Mouse (Mus musculus) testis, adult 2 months (tissue): ENCODE data around the gene Hist1h2be.
"Not testable (repeated sequence)": the region's sequence is repeated elsewhere in the genome, so short reads cannot be mapped to it uniquely, and the experiment has no call there.

Experiments
- CTCF ChIP-seq: fragments of 200-500 bp; IDR thresholded peaks from 2 replicates; pipeline ENCODE4 v1.5.1; 2012; ENCODE audit warnings: low read depth, mild to moderate bottlenecking, inconsistent platforms, low read length, moderate library complexity; ENCODE audit not compliant: control insufficient read depth, insufficient read depth, insufficient replicate concordance
- POLR2A ChIP-seq: fragments of 200-500 bp; IDR thresholded peaks from 2 replicates; pipeline ENCODE4 v1.6.1; 2012; ENCODE audit warnings: low read depth, mild to moderate bottlenecking, inconsistent platforms, low read length, moderate library complexity; ENCODE audit not compliant: control insufficient read depth

DNA sequence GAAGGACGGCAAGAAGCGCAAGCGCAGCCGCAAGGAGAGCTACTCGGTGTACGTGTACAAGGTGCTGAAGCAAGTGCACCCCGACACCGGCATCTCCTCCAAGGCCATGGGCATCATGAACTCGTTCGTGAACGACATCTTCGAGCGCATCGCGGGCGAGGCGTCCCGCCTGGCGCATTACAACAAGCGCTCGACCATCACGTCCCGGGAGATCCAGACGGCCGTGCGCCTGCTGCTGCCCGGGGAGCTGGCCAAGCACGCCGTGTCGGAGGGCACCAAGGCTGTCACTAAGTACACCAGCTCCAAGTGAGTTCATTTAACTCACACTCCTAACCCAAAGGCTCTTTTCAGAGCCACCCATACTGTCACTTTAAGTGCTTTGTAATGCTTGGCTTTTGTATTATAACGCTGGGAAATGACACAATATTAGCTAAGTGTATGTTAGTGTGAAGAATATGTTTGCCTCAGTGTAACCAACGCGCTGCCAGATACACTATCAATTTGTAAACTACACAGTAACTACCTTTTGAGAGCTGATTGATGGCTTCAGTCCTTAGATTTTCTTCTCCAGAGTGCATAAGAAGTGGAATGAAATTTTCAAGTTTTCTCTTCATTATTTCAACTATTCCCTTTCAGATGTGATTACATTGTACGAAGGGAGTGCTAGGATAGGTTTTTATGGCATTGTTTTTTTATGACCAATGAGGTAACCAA lies 49.3 kb downstream of the Hist1h2be start:
- TF ChIP-seq POLR2A, CTCF: not testable (repeated sequence)
